Mouse (Mus musculus) forebrain, embryonic 12.5 days (tissue): ENCODE results near the gene Abracl. TPM values are rescaled to one million over a fixed set of nuclear protein-coding genes. Genes with fewer than 3 reads are reported as not detected.

Experiments used
- ATAC-seq: fragments of 200-750 bp; cut with Nextera tagmentation; 2 replicates; pipeline ENCODE4 v1.8.0; 2017; ENCODE audit warnings: moderate TSS enrichment; ENCODE audit not compliant: low FRiP score
- H3K27ac ChIP-seq: fragments of 300-500 bp; sonication (generic); 2 replicates; pipeline ENCODE4 v1.5.1; 2016; ENCODE audit warnings: mild to moderate bottlenecking
- H3K27me3 ChIP-seq: fragments of 300-500 bp; sonication (generic); 2 replicates; pipeline ENCODE4 v1.6.1; 2016; ENCODE audit warnings: mild to moderate bottlenecking
- H3K36me3 ChIP-seq: fragments of 300-500 bp; sonication (generic); replicated peaks from 2 replicates; pipeline ENCODE4 v1.6.1; 2016; ENCODE audit warnings: mild to moderate bottlenecking
- H3K4me1 ChIP-seq: fragments of 300-500 bp; sonication (generic); 2 replicates; pipeline ENCODE4 v1.6.1; 2016
- H3K4me2 ChIP-seq: fragments of 300-500 bp; sonication (generic); 2 replicates; pipeline ENCODE4 v1.6.1; 2016; ENCODE audit warnings: mild to moderate bottlenecking, moderate library complexity
- H3K4me3 ChIP-seq: fragments of 300-500 bp; sonication (generic); replicated peaks from 2 replicates; pipeline ENCODE4 v1.5.1; 2016; ENCODE audit warnings: mild to moderate bottlenecking
- H3K9ac ChIP-seq: fragments of 300-500 bp; sonication (generic); 2 replicates; pipeline ENCODE4 v1.6.1; 2016; ENCODE audit warnings: mild to moderate bottlenecking
- H3K9me3 ChIP-seq: fragments of 300-500 bp; sonication (generic); 2 replicates; pipeline ENCODE4 v1.6.1; 2016
- WGBS: fragments of 180-500 bp; shearing (Covaris S2); methylation state at CpG from one replicate; pipeline ENCODE4 v1.1.7; 2016; 5-methylcytosine and 5-hydroxymethylcytosine counted together
- polyA plus RNA-seq: library from polyadenylated mRNA; unstranded; fragments of >200 nt; fragmentation: Nextera tagmentation; extraction: Ambion mirVana; gene quantifications from 2 replicates; pipeline ENCODE4 v1.2.1, GENCODE M21; 2016

Abracl gene
- polyA plus RNA-seq, 1 experiment from 2014 or later = 226 TPM

GRCm38 (mm10) chr10:18020443-18020842, 2.6 kb downstream of the Abracl start:
- Histone ChIP-seq H3K27ac (peak overlapping the region; percentile 50; the same call in 1 of the 2 replicates), H3K4me2 (peak overlapping the region; percentile 30), H3K4me1 (peaks cover 19% of the 10 kb centered on the region), H3K4me3 (no peak overlapping the region), H3K36me3 (peaks cover 17% of the 10 kb centered on the region), H3K9me3 (no peaks in the 10 kb centered on the region), H3K27me3 (no peaks in the 10 kb centered on the region), H3K9ac (no peak overlapping the region)
- ATAC-seq = peak; percentile 12; the same call in 1 of the 2 replicates
- WGBS = 69% methylated on average over 7 of the region's 7 CpGs

- WGBS = 91% methylated on average over 5 of the region's 5 CpGs
- Histone ChIP-seq H3K4me3 (no peak overlapping the region), H3K27me3 (no peaks in the 10 kb centered on the region), H3K4me2 (no peak overlapping the region), H3K36me3 (peaks cover 29% of the 10 kb centered on the region), H3K4me1 (no peaks in the 10 kb centered on the region), H3K9me3 (no peaks in the 10 kb centered on the region), H3K27ac (no peak overlapping the region), H3K9ac (no peak overlapping the region)
- no peak for ATAC-seq
Observed at GRCm38 (mm10) chr10:18011761-18012160, 11.3 kb downstream of the Abracl start.

GRCm38 (mm10) chr10:18009744-18010143, 13.3 kb downstream of the Abracl start:
- 94% methylated on average over 1 of the region's 1 CpGs for WGBS
- ATAC-seq = no peak
- Histone ChIP-seq H3K36me3 (peaks cover 24% of the 10 kb centered on the region), H3K27me3 (no peaks in the 10 kb centered on the region), H3K4me1 (no peaks in the 10 kb centered on the region), H3K4me3 (no peak overlapping the region), H3K4me2 (no peak overlapping the region), H3K9me3 (no peaks in the 10 kb centered on the region), H3K9ac (no peak overlapping the region), H3K27ac (no peak overlapping the region)

- ATAC-seq = no peak
- no peaks in the 10 kb centered on the region for H3K9me3 ChIP-seq
- H3K27me3 ChIP-seq = no peaks in the 10 kb centered on the region
- no peaks in the 10 kb centered on the region for H3K4me1 ChIP-seq
- no peak overlapping the region for H3K4me2 ChIP-seq
- H3K4me3 ChIP-seq = no peak overlapping the region
- H3K9ac ChIP-seq = no peak overlapping the region
- peaks cover 18% of the 10 kb centered on the region for H3K36me3 ChIP-seq
- H3K27ac ChIP-seq = no peak overlapping the region
Observed at GRCm38 (mm10) chr10:18008118-18008517, 15.0 kb downstream of the Abracl start.

GRCm38 (mm10) chr10:18007243-18007642, 15.8 kb downstream of the Abracl start:
- H3K4me1 ChIP-seq = no peaks in the 10 kb centered on the region
- H3K27ac ChIP-seq = no peak overlapping the region
- H3K36me3 ChIP-seq = peaks cover 18% of the 10 kb centered on the region
- no peak overlapping the region for H3K4me3 ChIP-seq
- WGBS = 88% methylated on average over 3 of the region's 3 CpGs
- no peak overlapping the region for H3K4me2 ChIP-seq
- H3K9ac ChIP-seq = no peak overlapping the region
- no peak for ATAC-seq
- no peaks in the 10 kb centered on the region for H3K27me3 ChIP-seq
- H3K9me3 ChIP-seq = no peaks in the 10 kb centered on the region

- Histone ChIP-seq H3K9me3 (no peaks in the 10 kb centered on the region), H3K4me1 (no peaks in the 10 kb centered on the region), H3K4me3 (no peak overlapping the region), H3K36me3 (peaks cover 18% of the 10 kb centered on the region), H3K9ac (no peak overlapping the region), H3K27me3 (no peaks in the 10 kb centered on the region), H3K27ac (no peak overlapping the region), H3K4me2 (no peak overlapping the region)
- WGBS = 96% methylated on average over 1 of the region's 1 CpGs
- no peak for ATAC-seq
Observed at GRCm38 (mm10) chr10:18006756-18007155, 16.3 kb downstream of the Abracl start.

GRCm38 (mm10) chr10:18005136-18005955, 17.7 kb downstream of the Abracl start:
- Histone ChIP-seq H3K27me3 (no peaks in the 10 kb centered on the region), H3K9me3 (no peaks in the 10 kb centered on the region), H3K4me3 (no peak overlapping the region), H3K27ac (no peak overlapping the region), H3K9ac (no peak overlapping the region), H3K4me2 (no peak overlapping the region), H3K36me3 (peaks cover 12% of the 10 kb centered on the region), H3K4me1 (no peaks in the 10 kb centered on the region)
- WGBS = 83% methylated on average over 7 of the region's 7 CpGs
- ATAC-seq = no peak

- H3K9ac ChIP-seq = no peak overlapping the region
- ATAC-seq = no peak
- H3K9me3 ChIP-seq = no peaks in the 10 kb centered on the region
- H3K27me3 ChIP-seq = no peaks in the 10 kb centered on the region
- H3K36me3 ChIP-seq = peaks cover 4% of the 10 kb centered on the region; the same call in 1 of the 2 replicates
- no peak overlapping the region for H3K4me2 ChIP-seq
- 80% methylated on average over 12 of the region's 12 CpGs for WGBS
- no peak overlapping the region for H3K27ac ChIP-seq
- no peak overlapping the region for H3K4me3 ChIP-seq
- H3K4me1 ChIP-seq = no peaks in the 10 kb centered on the region
Observed at GRCm38 (mm10) chr10:18003966-18004637, 19.0 kb downstream of the Abracl start.

GRCm38 (mm10) chr10:17990576-17990975, 32.5 kb downstream of the Abracl start:
- no peak overlapping the region for H3K4me2 ChIP-seq
- H3K4me3 ChIP-seq = no peak overlapping the region
- no peak for ATAC-seq
- no peaks in the 10 kb centered on the region for H3K27me3 ChIP-seq
- H3K27ac ChIP-seq = no peak overlapping the region
- no peaks in the 10 kb centered on the region for H3K4me1 ChIP-seq
- H3K9ac ChIP-seq = no peak overlapping the region
- no peaks in the 10 kb centered on the region for H3K36me3 ChIP-seq
- WGBS = 88% methylated on average over 4 of the region's 4 CpGs
- H3K9me3 ChIP-seq = no peaks in the 10 kb centered on the region

GRCm38 (mm10) chr10:17989136-17989535, 34.0 kb downstream of the Abracl start:
- Histone ChIP-seq H3K4me2 (no peak overlapping the region), H3K9me3 (no peaks in the 10 kb centered on the region), H3K27ac (no peak overlapping the region), H3K36me3 (no peaks in the 10 kb centered on the region), H3K4me3 (no peak overlapping the region), H3K4me1 (no peaks in the 10 kb centered on the region), H3K9ac (no peak overlapping the region), H3K27me3 (no peaks in the 10 kb centered on the region)
- no peak for ATAC-seq
- WGBS = 79% methylated on average over 6 of the region's 6 CpGs

- H3K27me3 ChIP-seq = no peaks in the 10 kb centered on the region
- 87% methylated on average over 8 of the region's 8 CpGs for WGBS
Observed at GRCm38 (mm10) chr10:17987823-17988423, 35.2 kb downstream of the Abracl start.

GRCm38 (mm10) chr10:17983313-17983712, 39.8 kb downstream of the Abracl start:
- Histone ChIP-seq H3K27me3 (no peaks in the 10 kb centered on the region), H3K4me3 (no peak overlapping the region), H3K9ac (no peak overlapping the region), H3K4me1 (no peaks in the 10 kb centered on the region), H3K36me3 (no peaks in the 10 kb centered on the region), H3K4me2 (no peak overlapping the region), H3K27ac (no peak overlapping the region), H3K9me3 (no peaks in the 10 kb centered on the region)
- no peak for ATAC-seq
- WGBS = 91% methylated on average over 2 of the region's 2 CpGs

More at GRCm38 (mm10) chr10:17987823-17988423, 35.2 kb downstream of the Abracl start:
- Histone ChIP-seq H3K4me3 (no peak overlapping the region), H3K9me3 (no peaks in the 10 kb centered on the region), H3K9ac (no peak overlapping the region), H3K4me2 (no peak overlapping the region), H3K36me3 (no peaks in the 10 kb centered on the region), H3K27ac (no peak overlapping the region), H3K4me1 (no peaks in the 10 kb centered on the region)
- ATAC-seq = no peak
